Mouse (Mus musculus) liver, embryonic 14.5 days (tissue): ENCODE measurements at regions not wholly inside any gene's neighbourhood (a gene's known extent, or its start where the extent isn't known, plus 50 kb on each side); places are given as distances from the start of the nearest gene placed in this dataset.

Experiments
- CTCF ChIP-seq: IDR thresholded peaks from 2 replicates; pipeline ENCODE4 v1.5.1; 2016; ENCODE audit warnings: antibody characterized with exemption, low read depth, control low read depth
- EP300 ChIP-seq: IDR thresholded peaks from 2 replicates; pipeline ENCODE4 v1.6.1; 2016; ENCODE audit warnings: antibody characterized with exemption, low read depth

DNA sequence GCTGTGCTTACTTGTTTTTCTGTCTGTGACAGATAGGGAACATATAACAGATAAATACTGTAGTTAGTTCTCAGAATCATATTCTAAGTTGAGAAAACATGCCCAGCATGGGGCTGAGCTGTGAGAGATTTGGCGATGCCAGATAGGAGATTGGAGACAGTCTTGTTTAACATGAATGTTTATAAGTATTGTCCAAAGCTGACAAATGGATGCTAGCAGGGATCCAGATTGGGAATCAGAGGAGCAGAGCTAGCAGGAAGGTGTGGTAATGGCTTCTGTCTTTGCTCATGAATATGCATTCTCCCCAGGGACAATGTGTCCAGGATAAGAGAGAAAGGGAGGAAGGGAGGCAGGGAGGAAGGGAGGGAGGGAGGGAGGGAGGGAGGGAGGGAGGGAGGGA, 436.2 kb upstream of the Klf12 start:
- TF ChIP-seq CTCF (no peak), EP300 (no peak)
